Mouse (Mus musculus): ENCODE data around the gene Gtpbp8.

The Gtpbp8 gene

GRCm38 (mm10) chr16:44745866-44746562, at the start of gene Gtpbp8:
TSS of gene Gtpbp8 (minus strand) at chr16:44746363.
- peak; percentile 77 to 81 for DNase-seq (ENCODE audit: low spot score in 2 of 2)

- no peak for DNase-seq (ENCODE audit: low spot score in 2 of 2)
These were observed 48.3 kb upstream of the Gtpbp8 start for GRCm38 (mm10) chr16:44794416-44794815.

DNA sequence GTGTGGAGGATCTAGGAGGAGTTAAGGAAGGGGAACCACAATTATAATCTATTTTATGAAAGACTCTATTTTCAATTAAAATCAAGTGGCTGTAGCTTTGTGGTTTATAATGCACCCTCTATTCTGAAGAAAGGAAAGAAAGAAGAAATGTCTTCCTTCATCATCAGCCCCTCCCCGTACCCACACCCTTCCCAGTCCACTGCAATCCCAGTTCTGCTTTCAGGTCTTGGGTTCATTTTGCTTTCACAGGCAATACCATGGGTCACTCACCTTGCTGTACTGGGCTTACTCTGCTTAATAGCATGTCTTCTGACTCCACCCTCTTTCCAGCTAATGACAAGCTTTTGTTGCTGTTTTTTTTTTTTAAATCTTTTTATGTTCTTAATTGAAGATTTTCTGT, 40.8 kb upstream of the Gtpbp8 start:
- no peak for DNase-seq (ENCODE audit: low spot score in 2 of 2)

DNA sequence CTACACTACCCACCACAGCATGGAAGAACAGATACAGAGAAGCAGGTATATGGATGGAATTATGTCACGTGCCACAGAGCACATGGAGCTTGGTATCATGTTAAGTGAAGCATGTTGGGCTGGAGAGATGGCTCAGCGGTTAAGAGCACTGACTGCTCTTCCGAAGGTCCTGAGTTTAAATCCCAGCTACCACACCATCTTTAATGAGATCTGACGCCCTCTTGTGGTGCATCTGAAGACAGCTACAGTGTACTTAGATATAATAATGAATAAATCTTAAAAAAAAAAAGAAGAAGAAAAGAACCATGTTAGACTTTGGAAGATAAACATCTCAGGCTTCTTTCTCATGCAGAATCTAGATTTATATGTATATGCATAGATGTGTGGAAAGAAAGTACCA, 34.6 kb upstream of the Gtpbp8 start:
- no peak for DNase-seq (ENCODE audit: low spot score in 2 of 2)

DNA sequence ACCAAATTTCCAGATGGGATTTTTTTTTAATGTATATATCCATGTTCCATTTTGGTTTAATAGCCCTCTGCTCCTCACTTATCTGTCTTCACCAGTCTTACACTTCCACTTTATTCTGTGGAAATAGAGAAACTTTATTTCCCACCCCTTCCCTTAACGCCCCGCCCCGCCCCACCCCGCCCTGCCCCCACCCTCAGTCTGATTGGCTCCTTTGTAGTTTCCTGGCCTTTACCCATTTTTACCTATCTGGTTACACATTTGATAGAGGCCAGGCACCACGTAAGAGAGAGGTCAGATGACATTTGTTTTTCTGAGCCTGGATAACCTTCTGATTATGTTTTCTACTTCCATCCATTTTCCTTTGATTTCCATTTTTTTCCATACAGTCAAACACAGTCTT, 33.3 kb upstream of the Gtpbp8 start:
- no peak for DNase-seq (ENCODE audit: low spot score in 2 of 2)

DNA sequence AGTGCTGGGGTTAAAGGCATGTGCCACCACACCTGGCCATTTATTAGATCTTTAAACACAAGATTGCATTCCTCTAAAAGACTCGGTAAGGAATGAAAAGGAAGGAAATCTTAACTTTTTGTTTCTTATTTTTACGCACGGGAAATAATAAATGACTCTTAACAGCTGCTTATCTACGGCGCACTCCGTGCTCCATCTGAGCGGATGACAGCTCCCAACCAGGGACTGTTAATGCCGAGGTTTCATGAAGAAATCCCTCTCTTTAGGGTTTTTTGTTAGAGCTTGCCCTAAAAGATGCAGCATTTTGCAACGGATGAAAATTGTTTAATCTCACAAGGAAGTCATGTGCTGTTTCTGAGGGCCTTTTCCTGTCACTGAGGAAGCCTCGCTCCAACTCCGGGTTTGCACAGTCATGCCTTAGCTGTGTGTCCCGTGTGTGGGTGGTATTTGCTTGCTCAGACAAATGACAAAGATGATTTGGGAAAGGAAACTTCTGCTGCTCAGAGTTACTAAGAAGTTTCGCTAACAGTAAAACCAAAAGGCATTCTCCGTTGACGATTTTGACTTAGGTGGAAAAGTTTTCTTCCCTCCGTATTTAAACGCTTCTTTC, 32.5 kb upstream of the Gtpbp8 start:
- no peak for DNase-seq (ENCODE audit: low spot score in 2 of 2)

- DNase-seq (ENCODE audit: low spot score in 2 of 2), result no peak
These were observed 28.0 kb upstream of the Gtpbp8 start for GRCm38 (mm10) chr16:44774201-44774600.

DNA sequence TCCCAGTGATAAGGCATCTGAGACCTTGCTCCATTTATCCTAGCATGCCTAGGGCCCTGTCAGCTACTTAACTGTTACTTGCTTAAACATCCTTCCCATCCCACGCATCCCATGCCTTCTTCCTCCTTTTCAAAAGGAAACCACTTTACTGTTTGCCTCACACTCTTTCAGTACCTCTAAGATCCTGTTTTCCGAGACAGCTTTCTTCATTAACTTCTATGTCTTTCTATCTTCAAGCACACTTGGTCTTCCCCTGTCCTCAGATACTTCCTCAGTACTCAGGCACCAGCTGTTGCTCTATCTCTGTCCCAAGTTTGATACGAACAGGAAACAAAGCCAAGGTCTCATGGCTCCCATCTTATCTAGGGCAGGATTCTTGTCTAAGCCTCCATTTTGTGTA, 27.5 kb upstream of the Gtpbp8 start:
- no peak for DNase-seq (ENCODE audit: low spot score in 2 of 2)

DNA sequence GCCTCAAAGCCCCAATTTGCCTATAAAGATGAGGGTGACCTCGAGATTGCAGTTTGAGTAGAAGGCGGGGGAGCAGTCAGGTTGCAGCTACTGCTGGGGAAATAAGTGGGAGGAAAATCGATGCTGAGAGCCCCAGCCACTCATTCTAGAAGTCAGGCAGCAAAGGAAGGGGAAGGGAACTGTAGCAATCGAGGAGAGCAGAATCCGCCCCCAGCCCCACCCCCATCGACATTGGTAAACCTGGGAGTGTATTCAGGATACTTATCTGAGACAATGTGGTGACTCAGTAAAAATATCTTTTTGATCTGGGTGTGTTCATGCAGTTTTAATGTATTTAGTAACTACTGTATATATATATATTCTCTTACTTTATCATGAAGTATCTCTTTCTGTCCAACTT, 26.4 kb upstream of the Gtpbp8 start:
- DNase-seq (ENCODE audit: low spot score in 2 of 2), result no peak

DNA sequence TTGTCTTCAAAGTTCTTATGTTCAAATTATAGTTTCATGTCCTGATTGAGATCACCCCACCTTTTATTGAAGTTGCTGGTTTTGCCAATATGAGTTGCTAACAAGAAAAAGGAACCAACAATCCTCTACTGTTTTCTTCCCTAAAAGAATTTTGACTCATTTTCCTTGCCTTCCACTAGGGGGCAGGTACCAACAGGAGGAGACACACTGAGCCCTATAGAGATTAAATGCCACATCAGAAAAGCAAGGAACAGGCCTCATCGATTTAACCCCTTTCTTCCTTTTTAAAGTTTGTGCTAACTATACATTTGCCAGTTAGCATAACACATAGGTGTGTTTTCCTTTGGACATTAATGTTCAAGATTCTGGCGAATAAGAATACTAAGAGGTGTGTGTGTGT, 21.8 kb upstream of the Gtpbp8 start:
- DNase-seq (ENCODE audit: low spot score in 2 of 2), result no peak

GRCm38 (mm10) chr16:44767506-44767905, 21.3 kb upstream of the Gtpbp8 start:
- DNase-seq (ENCODE audit: low spot score in 2 of 2), result no peak

DNA sequence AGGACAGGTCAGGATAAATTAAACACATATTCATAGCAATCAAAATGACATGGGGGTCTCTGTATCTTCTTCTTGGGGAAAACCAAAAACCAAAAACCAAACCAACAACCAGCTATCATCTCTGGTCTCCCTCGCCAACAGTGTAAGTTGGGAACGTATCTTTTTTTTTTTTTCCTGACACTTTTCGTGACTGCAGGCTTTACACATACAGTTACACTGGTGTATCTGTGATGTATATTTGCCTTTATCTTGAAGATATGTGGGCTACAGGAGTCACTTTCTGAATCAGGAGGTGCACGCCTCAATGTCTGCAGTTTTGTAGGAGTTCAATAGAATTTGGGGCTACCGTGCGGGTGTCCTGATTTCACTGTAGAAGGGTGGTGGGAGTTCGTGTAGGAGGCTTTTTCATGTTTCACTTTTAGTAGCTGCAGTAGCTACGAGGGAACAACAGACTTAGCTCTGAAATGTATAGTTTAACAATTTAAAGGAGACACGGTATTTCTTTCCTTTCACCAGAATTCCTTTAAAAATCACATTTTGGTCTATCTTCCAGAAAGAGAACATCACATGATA, 20.2 kb upstream of the Gtpbp8 start:
- DNase-seq (ENCODE audit: low spot score in 2 of 2), result no peak

GRCm38 (mm10) chr16:44765555-44766319, 19.6 kb upstream of the Gtpbp8 start, which contains the start of gene Cd200r1:
TSS of gene Cd200r1 (plus strand) at chr16:44765736.
- no peak for DNase-seq (ENCODE audit: low spot score in 2 of 2)

DNA sequence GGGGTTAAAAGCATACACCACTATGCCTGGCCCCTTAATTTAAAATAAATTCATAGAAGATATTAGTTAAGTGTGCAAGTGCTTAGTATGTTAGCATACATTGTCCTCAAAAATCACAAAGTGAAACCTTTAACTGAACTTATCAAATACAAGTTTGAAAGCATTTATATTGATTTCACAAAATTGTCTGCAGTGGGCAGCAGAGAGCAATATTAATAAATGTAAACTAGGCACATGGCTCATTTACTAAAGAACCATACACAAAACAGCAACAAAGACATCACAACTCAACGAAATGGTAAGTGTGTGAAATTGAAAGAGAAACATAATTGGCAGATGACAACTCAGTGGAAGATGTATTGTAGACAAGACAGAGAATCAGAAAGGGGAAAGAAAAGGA, 15.6 kb upstream of the Gtpbp8 start:
- DNase-seq (ENCODE audit: low spot score in 2 of 2), result no peak

- DNase-seq (ENCODE audit: low spot score in 2 of 2), result no peak
These were observed 11.5 kb upstream of the Gtpbp8 start for GRCm38 (mm10) chr16:44757700-44758099.

DNA sequence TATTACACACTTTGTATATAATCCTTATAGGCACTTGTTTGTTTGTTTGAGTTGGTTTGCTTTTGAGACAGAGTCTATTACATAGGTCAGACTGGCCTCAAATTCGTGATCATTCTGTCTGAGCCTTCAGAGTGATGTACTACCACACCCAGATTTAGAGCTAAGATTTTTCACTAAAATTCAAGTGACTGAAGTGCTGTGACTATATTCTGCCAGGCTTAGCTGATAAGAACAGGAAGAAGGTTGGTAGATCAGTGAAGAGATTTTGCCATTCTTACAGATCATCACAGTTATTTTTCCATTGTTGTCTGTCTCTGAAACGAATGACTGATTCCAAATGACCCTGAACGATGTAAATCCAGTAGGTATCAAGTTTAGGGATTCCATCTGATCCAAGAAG, 1.8 kb upstream of the Gtpbp8 start:
- DNase-seq (ENCODE audit: low spot score in 2 of 2), result no peak

DNA sequence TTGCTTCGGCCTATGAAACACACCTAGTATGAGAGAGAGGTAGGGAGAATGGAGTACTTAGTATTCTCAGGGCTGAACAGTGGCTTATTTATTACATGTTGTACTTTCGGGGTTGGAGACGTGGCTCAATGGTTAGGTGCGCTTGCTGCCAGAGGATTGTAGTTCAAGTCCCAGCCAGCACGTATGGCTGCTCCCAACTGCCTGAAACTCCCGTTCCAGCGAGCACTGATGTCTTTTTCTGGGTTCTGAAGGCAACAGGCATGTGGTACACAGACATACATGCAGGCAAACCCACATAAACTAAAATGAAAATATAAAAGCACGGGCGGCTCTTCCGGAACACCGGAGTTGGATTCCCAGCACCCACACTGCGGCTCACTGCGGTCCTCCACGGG, 695 bp downstream of the Gtpbp8 start:
- DNase-seq (ENCODE audit: low spot score in 2 of 2), result no peak

DNA sequence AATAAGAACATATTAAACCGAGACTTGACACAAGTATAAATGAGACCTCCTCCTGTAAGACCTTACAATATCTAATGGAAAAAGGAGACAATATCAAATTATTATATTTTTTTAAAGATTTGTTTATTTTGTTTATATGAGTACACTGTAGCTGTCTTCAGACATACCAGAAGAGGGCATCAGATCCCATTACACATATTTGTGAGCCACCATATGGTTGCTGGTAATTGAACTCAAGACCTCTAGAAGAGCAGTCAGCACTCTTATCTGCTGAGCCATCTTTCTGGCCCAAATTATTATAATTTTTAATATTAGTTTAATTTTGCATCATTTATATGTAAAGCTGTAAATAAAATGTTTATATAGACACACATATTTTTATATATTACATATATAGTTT, 3.4 kb downstream of the Gtpbp8 start:
- DNase-seq (ENCODE audit: low spot score in 2 of 2), result no peak

DNA sequence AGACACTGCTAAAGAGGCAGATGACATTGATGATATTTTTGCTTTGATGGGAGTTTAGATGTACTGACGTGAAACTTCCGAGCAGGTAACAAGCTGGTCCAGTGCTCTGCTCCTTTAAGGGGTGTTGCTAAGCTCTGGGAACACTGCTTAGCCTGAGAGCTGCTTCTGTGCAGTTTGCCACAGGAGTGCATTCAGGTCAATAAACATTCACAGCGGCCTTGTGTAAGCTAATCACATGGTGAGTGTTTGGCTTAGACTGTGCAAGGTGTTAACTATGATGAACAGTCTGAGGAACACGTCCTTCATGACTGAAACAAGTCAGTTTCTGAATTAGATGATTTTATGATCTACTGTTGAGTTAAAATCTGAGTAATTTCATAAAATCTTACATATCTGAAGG, 10.0 kb downstream of the Gtpbp8 start:
- DNase-seq (ENCODE audit: low spot score in 2 of 2), result no peak

DNA sequence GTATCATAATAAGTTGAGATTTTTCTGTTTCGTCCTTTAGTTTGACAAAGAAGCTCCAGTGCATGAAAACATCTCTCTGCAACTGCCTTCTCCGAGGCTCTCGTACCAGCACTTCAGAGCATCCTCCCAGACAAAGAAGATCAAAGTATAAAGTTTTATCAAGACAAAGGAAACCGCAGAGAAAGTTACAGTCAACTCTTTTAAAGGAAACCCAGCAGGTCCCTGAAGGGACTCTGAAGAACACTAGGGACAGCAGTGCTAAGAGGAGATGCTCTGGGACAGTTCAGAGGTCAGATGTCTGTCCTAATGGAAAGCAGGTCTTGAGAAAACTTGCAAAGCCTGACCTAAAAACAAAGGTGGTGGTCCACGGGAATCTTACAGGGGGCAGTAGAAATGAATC, 10.5 kb downstream of the Gtpbp8 start:
- no peak for DNase-seq (ENCODE audit: low spot score in 2 of 2)

GRCm38 (mm10) chr16:44734059-44734458, 12.1 kb downstream of the Gtpbp8 start:
- DNase-seq (ENCODE audit: low spot score in 2 of 2), result no peak

- no peak for DNase-seq (ENCODE audit: low spot score in 2 of 2)
These were observed 18.6 kb downstream of the Gtpbp8 start for GRCm38 (mm10) chr16:44727525-44727924.
